Mouse (Mus musculus) embryonic facial prominence, embryonic 11.5 days (tissue): Measurements from ENCODE around the gene Ttyh2. TPM values are rescaled to one million over a fixed set of nuclear protein-coding genes. Genes with fewer than 3 reads are reported as not detected.

Experiments used
- ATAC-seq: fragments of 200-750 bp; cut with Nextera tagmentation; replicated peaks from 2 replicates; pipeline ENCODE4 v1.8.0; 2017; ENCODE audit warnings: low read depth; ENCODE audit not compliant: insufficient number of reproducible peaks, low FRiP score, low TSS enrichment
- DNase-seq: peaks from one replicate; pipeline ENCODE4 v3.0.0-alpha.2; 2015; ENCODE audit warnings: low spot score
- H3K27ac ChIP-seq: fragments of 300-500 bp; sonication (generic); replicated peaks from 2 replicates; pipeline ENCODE4 v1.5.1; 2014; ENCODE audit warnings: mild to moderate bottlenecking, low read depth, low read length, control low read depth
- H3K27me3 ChIP-seq: fragments of 300-500 bp; sonication (generic); 2 replicates; pipeline ENCODE4 v1.6.1; 2014; ENCODE audit warnings: mild to moderate bottlenecking, low read length, moderate library complexity, mixed read lengths; ENCODE audit not compliant: control insufficient read depth, insufficient read depth
- H3K36me3 ChIP-seq: fragments of 300-500 bp; sonication (generic); replicated peaks from 2 replicates; pipeline ENCODE4 v1.6.1; 2014; ENCODE audit warnings: low read depth, mild to moderate bottlenecking, low read length, moderate library complexity, mixed read lengths; ENCODE audit not compliant: control insufficient read depth, insufficient read depth
- H3K4me1 ChIP-seq: fragments of 300-500 bp; sonication (generic); 2 replicates; pipeline ENCODE4 v1.6.1; 2014; ENCODE audit warnings: low read length, mixed read lengths; ENCODE audit not compliant: control insufficient read depth, insufficient read depth
- H3K4me2 ChIP-seq: fragments of 300-500 bp; sonication (generic); 2 replicates; pipeline ENCODE4 v1.6.1; 2014; ENCODE audit warnings: low read depth, mild to moderate bottlenecking, control low read depth, low read length, moderate library complexity
- H3K4me3 ChIP-seq: fragments of 300-500 bp; sonication (generic); 2 replicates; pipeline ENCODE4 v1.5.1; 2014; ENCODE audit warnings: low read depth, low read length, control low read depth
- H3K9ac ChIP-seq: fragments of 300-500 bp; sonication (generic); replicated peaks from 2 replicates; pipeline ENCODE4 v1.6.1; 2014; ENCODE audit warnings: mild to moderate bottlenecking, control low read depth, low read length
- H3K9me3 ChIP-seq: fragments of 300-500 bp; sonication (generic); replicated peaks from 2 replicates; pipeline ENCODE4 v1.6.1; 2016; ENCODE audit warnings: mild to moderate bottlenecking, low read length, inconsistent platforms, mixed read lengths; ENCODE audit not compliant: control insufficient read depth
- WGBS: fragments of 180-500 bp; shearing (Covaris S2); extraction: QIAGEN DNeasy Blood & Tissue Kit; methylation state at CpG from one replicate; pipeline ENCODE4 v1.1.7; 2014; 5-methylcytosine and 5-hydroxymethylcytosine counted together
- polyA plus RNA-seq: library from polyadenylated mRNA; unstranded; fragments of >200 nt; fragmentation: Nextera tagmentation; extraction: Ambion mirVana; gene quantifications from 2 replicates; pipeline ENCODE4 v1.2.1, GENCODE M21; 2014

Gene Ttyh2
- polyA plus RNA-seq, 1 experiment from 2014 or later = 16.4 TPM

GRCm38 (mm10) chr11:114706358-114706757 is 31.1 kb downstream of the Ttyh2 start:
- no peak overlapping the region for H3K27ac ChIP-seq
- DNase-seq = no peak
- H3K27me3 ChIP-seq = no peaks in the 10 kb centered on the region
- H3K9ac ChIP-seq = no peak overlapping the region
- H3K4me2 ChIP-seq = no peak overlapping the region
- H3K4me1 ChIP-seq = no peaks in the 10 kb centered on the region
- no peak for ATAC-seq
- no peak overlapping the region for H3K4me3 ChIP-seq
- H3K9me3 ChIP-seq = no peaks in the 10 kb centered on the region
- 90% methylated on average over 5 of the region's 5 CpGs for WGBS
- no peaks in the 10 kb centered on the region for H3K36me3 ChIP-seq

GRCm38 (mm10) chr11:114711393-114711792 is 36.2 kb downstream of the Ttyh2 start:
- Histone ChIP-seq H3K4me1 (no peaks in the 10 kb centered on the region), H3K36me3 (no peaks in the 10 kb centered on the region), H3K4me3 (no peak overlapping the region), H3K9ac (no peak overlapping the region), H3K27me3 (no peaks in the 10 kb centered on the region), H3K9me3 (no peaks in the 10 kb centered on the region), H3K4me2 (no peak overlapping the region), H3K27ac (no peak overlapping the region)
- WGBS = 94% methylated on average over 3 of the region's 3 CpGs
- DNase-seq = no peak
- ATAC-seq = no peak

GRCm38 (mm10) chr11:114711861-114712260 is 36.6 kb downstream of the Ttyh2 start:
- ATAC-seq = no peak
- no peaks in the 10 kb centered on the region for H3K36me3 ChIP-seq
- no peak for DNase-seq
- H3K4me2 ChIP-seq = no peak overlapping the region
- H3K4me3 ChIP-seq = no peak overlapping the region
- no peaks in the 10 kb centered on the region for H3K9me3 ChIP-seq
- no peaks in the 10 kb centered on the region for H3K27me3 ChIP-seq
- H3K9ac ChIP-seq = no peak overlapping the region
- H3K4me1 ChIP-seq = no peaks in the 10 kb centered on the region
- 93% methylated on average over 12 of the region's 12 CpGs for WGBS
- no peak overlapping the region for H3K27ac ChIP-seq

- DNase-seq (no peak), ATAC-seq (no peak)
- no peaks in the 10 kb centered on the region for H3K4me1 ChIP-seq
- 84% methylated on average over 6 of the region's 6 CpGs for WGBS
- H3K9me3 ChIP-seq = no peaks in the 10 kb centered on the region
- no peak overlapping the region for H3K27ac ChIP-seq
- no peaks in the 10 kb centered on the region for H3K27me3 ChIP-seq
- no peak overlapping the region for H3K4me2 ChIP-seq
- H3K9ac ChIP-seq = no peak overlapping the region
- H3K36me3 ChIP-seq = no peaks in the 10 kb centered on the region
- H3K4me3 ChIP-seq = no peak overlapping the region
Measured at GRCm38 (mm10) chr11:114714526-114714925, 39.3 kb downstream of the Ttyh2 start.

- Histone ChIP-seq H3K9me3 (no peaks in the 10 kb centered on the region), H3K4me2 (no peak overlapping the region), H3K9ac (no peak overlapping the region), H3K4me1 (no peaks in the 10 kb centered on the region), H3K36me3 (no peaks in the 10 kb centered on the region), H3K4me3 (no peak overlapping the region), H3K27ac (no peak overlapping the region), H3K27me3 (no peaks in the 10 kb centered on the region)
- 72% methylated on average over 7 of the region's 7 CpGs for WGBS
- DNase-seq = no peak
- ATAC-seq = no peak
Measured at GRCm38 (mm10) chr11:114715531-114715930, 40.3 kb downstream of the Ttyh2 start.

- 88% methylated on average over 10 of the region's 10 CpGs for WGBS
Measured at GRCm38 (mm10) chr11:114720535-114720934, 45.3 kb downstream of the Ttyh2 start.

GRCm38 (mm10) chr11:114722438-114722837 is 47.2 kb downstream of the Ttyh2 start:
- Histone ChIP-seq H3K9me3 (no peaks in the 10 kb centered on the region), H3K27me3 (no peaks in the 10 kb centered on the region), H3K27ac (no peak overlapping the region), H3K4me1 (no peaks in the 10 kb centered on the region), H3K9ac (no peak overlapping the region), H3K4me3 (no peak overlapping the region), H3K36me3 (no peaks in the 10 kb centered on the region), H3K4me2 (no peak overlapping the region)
- no peak for DNase-seq
- whole genome bisulfite sequencing = 89% methylated on average over 8 of the region's 8 CpGs
- no peak for ATAC-seq

More at GRCm38 (mm10) chr11:114720535-114720934, 45.3 kb downstream of the Ttyh2 start:
- Histone ChIP-seq H3K9ac (no peak overlapping the region), H3K36me3 (no peaks in the 10 kb centered on the region), H3K4me3 (no peak overlapping the region), H3K27me3 (no peaks in the 10 kb centered on the region), H3K4me1 (no peaks in the 10 kb centered on the region), H3K4me2 (no peak overlapping the region), H3K9me3 (no peaks in the 10 kb centered on the region), H3K27ac (no peak overlapping the region)
- ATAC-seq (no peak), DNase-seq (no peak)

GRCm38 (mm10) chr11:114723030-114723429 is 47.8 kb downstream of the Ttyh2 start:
- no peak overlapping the region for H3K9ac ChIP-seq
- H3K4me1 ChIP-seq = no peaks in the 10 kb centered on the region
- no peak overlapping the region for H3K4me2 ChIP-seq
- no peak for DNase-seq
- H3K27me3 ChIP-seq = no peaks in the 10 kb centered on the region
- ATAC-seq = no peak
- no peaks in the 10 kb centered on the region for H3K36me3 ChIP-seq
- H3K9me3 ChIP-seq = no peaks in the 10 kb centered on the region
- 68% methylated on average over 13 of the region's 13 CpGs for WGBS
- H3K4me3 ChIP-seq = no peak overlapping the region
- H3K27ac ChIP-seq = no peak overlapping the region
